Mouse (Mus musculus) left cerebral cortex, postnatal 10 days (tissue): ENCODE data around the gene Edrf1. TPM values are rescaled to one million over a fixed set of nuclear protein-coding genes. Genes with fewer than 3 reads are reported as not detected.
A peak's percentile ranks its signal among the peaks of the same experiment; 100 is the strongest.

ENCODE experiments used
- DNase-seq, 2 experiments: peaks; one replicate each; pipeline ENCODE4 v3.0.0; 2021 to 2022; ENCODE audit warnings: low spot score in 2 of 2, mixed read lengths in 1 of 2; ENCODE audit errors: extremely low spot score in 1 of 2
- intact Hi-C: fragments of 180-260 bp; cut with DNase I; formaldehyde crosslinking; loops from one replicate; pipeline ENCODE4 v1.15.1; 2025
- total RNA-seq, 2 experiments: library from RNA; stranded (reverse); gene quantifications; 2 replicates each; pipeline ENCODE4 v1.2.3; 2021

Edrf1 gene
- 10 to 100 TPM; 22.6 to 24.6 TPM for total RNA-seq

DNA sequence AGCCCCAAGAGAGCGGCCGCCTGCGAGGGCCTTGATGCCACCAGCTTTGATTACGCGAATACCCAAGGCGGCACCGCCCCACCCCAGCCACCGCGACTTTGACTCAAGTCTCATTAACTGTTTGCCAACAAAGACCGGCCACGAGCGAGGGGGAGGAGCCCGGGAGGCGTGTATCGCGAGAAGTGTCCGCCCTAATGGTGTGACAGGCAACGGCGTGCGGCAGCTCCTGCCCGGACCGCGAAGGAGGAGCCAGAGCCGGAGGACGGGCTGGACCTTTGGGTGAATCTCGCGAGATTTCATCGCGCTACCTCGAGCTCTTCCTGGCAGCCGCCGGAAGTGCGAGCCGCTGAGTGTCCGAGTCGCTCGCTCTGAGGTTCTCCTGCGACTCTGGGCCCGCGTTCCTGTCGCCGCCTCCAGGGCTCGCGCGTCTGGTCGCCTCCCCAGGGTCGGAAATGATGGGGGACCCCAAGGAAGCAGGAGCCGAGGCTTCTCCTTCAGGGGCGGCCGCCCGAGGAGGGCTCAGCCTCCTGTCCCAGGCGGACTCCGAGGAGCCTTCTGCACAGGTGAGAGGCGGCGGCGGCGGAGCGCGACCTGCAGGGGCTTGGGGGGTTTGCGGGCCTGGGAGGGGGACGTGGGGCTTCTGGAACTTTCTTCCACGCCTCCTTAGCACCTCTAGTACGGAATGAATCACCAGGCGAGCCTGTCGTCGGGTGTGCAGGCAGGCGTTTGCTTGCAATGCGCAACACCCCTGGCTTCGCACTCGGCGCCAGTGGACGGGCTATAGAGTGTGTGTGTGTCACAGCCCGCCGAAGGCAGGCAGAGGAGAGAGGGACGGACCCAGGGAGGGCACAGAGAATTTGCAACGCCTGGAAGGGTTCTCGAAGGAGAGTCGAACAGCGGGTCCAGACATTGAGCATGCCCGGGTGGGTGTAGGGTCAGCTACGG is at the start of gene Edrf1:
Gene Edrf1, plus strand, starts transcription at position 183 of the 945 bp plus-strand sequence.
- intact Hi-C loops: loop anchor here (2.0 to 5.0 kb wide), 2 partner anchors 515 to 605 kb away; partner anchors contain the start of genes Ctbp2 and Fgfr2
- DNase-seq: peak; percentile 97 to 100

DNA sequence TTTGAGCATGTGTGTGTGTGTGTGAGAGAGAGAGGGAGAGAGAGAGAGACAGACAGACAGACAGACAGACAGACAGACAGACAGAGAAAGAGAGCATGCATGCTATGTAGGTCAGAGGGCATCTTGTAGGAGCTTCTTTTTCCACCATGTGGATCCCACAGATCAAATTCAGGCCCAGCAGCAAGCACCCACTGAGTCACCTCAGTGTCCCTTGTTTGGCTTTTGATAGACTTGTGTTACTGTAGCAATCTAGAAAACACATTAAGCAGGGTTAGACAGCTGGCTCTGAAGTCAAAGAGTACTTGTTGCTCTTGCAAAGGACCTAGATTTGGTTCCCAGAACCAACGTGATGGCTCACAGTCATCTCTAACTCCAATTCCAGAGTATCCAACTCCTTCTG is 45.6 kb upstream of the Edrf1 start:
- intact Hi-C loops: no loop called here
- DNase-seq: no peak

DNA sequence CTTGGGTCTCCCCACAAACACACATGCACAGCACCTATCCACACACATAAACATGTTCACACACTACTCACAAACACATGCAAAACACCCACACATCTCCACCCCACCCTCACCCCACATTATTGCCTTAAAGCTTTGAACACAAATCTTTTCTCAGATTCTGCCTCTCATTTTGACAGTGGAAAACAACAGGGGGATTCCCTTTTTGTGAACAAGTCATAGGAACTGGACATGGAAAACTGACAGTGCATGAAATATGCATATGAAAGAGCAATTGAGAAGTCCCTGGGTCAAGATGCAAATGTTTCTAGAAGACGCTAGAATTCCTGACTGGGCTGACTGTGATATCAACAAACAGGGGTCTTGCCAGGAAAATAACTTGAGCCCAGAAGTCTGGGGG is 36.8 kb upstream of the Edrf1 start:
- no peak for DNase-seq
- intact Hi-C loops: no loop called here

DNA sequence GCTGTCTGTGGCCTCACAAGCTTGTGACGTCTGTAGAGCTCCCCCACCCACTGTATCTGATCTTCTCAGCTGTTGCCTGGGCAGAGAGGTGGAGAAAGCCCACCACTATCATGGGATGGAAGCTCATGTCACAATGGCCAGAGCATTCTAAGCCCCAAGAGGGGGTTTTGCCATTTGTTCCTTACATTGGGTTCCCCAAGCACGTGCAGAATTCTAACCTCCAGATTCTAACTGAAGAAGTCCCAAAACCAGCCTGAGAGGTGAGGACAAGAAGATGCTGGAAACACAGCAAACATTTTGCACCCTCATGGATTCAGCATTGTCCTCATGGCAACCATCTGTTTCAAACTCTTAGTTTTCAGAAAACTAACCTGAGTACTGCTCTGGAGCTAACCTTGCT is 35.3 kb upstream of the Edrf1 start, which contains the start of gene Tex36:
Gene Tex36, minus strand, starts transcription at position 101 of the 400 bp plus-strand sequence.
- intact Hi-C loops: no loop called here
- DNase-seq: no peak

DNA sequence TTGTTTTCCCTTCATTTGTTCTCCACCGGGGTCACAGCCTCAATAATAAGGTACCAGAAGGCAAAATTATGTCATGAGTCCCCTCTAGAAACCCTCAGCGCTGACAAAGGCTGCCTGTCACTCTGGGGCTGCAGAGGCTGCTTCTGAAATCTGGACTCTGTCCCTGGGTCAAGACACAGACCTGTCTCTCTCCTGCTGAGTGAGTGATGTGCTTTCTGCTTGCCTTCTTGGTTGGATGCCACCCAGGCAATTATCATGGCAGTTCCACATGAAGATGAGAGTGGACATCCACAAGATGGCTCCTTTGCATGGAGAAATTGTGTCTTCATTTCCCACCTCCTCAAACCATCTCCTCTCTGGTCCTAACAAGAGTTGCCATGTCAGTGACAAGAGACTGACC is 34.2 kb upstream of the Edrf1 start:
- intact Hi-C loops: no loop called here
- DNase-seq: no peak

DNA sequence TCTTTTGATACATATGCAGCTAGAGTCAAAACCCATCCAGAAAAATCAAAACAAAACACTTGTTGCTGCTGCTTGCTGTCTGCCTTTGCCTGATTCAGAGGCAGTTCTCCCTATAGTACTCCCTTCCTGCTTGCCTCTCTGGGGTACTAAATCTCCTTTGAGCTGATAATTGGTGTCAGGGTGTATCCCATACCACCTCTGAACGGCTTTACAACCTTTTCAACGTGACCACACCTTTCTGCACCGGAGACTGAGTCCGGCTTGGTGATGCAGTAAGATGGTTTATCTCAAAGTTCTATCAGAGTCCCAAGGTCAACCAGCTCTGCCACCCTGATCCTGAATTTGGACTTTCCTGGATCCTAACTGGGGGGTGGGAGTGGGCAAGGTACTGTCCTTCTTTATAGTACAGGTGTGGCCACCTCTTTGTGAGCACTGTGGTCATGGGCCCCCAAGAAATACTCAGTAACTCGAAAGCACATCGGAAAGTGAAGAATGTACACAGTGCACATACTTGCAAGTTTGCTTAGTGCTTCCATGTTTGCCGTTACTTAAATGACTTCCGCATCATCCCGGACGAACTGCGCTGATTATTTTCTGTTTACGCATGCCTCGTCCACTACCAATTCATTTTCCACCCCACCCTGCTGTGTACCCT is 32.8 kb upstream of the Edrf1 start:
- no peak for DNase-seq
- intact Hi-C loops: no loop called here

DNA sequence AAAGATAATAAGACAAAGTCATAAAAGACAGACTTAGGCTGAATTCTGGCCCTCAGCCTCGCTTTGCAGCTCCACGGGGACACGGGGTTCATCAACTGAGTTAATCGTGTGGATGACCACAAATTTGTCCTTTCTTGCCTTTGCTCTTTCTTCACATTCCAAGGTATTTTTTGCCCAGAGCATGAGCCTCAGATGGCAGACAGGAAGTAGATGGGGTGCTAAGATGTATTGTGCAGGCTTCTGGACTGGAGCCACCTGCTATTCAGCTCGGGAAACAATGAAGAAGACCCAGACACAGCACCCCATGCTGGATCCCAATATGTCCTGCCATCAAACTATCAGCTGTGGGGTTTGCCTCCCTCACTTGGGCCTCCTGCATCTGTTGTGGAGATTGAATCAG is 30.0 kb upstream of the Edrf1 start:
- intact Hi-C loops: no loop called here
- no peak for DNase-seq

DNA sequence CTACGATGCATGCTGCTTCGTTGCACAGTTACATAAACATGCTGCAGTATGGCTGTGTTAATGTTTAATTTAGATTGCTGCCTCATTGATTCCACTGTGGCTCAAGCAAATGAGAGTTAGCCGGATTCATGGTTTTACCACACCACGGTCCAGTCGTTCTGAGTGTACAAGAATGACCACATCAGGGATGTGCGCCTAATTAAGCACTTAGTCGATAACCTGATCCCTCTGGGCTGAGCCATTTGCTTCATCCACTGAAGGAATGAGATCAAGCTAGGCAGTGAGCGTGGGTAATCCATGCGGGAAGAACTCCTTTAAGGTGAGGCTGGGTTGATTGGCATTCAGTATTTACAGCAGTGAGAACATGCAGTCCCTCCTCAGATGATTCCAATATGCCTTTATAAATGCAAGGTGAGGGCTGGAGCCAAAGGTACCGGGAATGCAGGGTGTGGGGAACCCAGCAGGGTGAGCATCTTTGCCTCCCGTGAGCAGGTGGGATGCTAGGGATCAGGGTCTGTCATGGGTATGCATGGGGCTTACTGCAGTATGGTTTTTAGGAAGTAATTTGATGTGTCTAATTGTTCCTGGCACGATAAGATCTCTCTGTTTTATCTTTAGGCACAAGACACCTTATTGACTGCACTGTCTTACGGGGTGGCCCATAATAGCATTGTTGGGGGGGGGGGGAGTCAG is 29.3 kb upstream of the Edrf1 start:
- intact Hi-C loops: no loop called here
- DNase-seq: no peak

DNA sequence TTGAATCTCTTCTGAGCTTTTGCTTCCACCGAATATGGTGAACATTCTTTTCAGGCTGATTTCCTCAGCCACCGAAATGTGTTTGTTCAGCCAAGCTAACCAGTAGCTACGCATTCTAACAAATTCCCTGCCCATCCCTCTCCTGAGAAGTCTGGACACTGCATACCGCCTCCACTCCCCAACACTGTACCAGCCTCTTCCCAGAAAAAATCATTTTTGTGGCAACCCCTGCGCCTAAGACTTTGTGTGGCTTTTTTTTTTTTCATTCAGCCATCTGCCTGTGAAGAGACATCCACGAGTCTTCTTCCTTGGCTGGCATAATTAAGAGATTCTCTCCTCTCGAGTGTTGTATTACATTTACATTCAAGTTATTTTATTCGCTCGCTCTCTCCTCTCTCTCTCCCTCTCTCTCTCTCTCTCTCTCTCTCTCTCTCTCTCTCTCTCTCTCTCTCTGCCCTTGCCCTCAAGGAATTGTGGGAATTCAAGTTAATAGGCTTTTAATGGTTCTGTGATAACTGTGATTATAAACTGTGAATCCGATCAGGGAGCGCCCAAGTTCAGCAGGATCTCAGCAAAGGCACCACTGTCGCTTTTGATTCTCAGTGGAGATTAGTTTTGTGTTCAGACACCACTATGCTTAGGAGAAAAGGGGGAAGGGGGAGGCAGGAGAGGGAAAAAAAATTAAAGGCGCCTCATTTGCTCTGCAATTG is 28.6 kb upstream of the Edrf1 start:
- DNase-seq: no peak
- intact Hi-C loops: no loop called here

DNA sequence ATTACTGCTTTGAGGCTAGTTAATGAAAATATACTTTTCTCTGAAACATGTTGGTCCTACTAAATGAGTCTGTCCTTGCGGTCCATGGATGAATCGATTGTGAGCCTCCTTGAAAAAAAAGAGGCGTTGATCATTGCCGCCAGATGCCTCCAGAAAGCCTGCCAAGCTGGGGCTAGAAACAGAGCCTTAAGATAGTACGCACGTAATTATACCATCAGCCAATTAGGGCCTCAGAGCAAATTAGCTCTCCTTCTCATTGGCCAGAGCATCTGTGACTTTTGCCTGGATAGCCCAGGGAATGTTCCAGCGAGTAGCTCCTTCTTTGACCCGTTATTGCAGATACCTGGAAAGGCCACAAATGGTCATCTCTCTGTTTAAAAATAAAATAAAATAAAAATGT is 27.8 kb upstream of the Edrf1 start:
- peak in 1 of 2 experiments; percentile 45 for DNase-seq
- intact Hi-C loops: no loop called here

DNA sequence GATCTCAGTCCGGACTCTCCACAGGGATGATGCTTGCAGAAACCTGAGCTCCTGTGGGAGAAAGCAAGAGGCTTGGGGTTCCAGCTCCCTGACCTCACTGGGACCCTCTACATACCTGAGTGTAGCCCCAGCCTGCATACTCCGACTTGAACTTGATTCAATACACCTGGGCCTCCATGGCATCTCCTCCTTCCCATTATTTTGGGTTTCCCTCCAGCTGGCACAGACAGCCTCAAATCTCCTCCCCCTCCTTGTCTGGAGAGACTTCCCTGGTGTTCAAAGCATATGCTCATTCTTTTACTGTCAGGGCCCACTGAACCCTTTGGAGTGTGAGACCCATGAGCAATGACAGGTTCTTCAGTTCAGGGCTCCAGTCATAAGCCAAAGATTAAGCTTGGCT is 24.4 kb upstream of the Edrf1 start:
- intact Hi-C loops: no loop called here
- no peak for DNase-seq

DNA sequence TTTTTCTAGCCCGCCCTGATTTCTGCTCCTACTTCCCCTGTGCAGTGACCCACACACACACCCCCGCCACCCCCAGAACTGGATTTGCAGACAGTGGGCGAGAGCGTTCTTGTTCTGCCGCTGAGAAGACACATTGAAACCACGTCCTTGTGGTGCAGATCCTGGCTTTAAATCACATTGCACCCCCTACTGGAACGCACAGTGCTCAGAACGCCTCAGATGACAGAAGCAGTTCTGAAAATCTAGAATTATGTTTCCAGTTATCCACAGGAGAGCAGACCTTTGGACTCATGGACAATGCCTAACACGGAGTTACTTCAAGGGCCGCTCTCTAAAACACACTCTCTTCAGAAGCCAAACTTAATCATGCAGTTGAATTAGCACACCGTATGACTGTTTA is 16.6 kb upstream of the Edrf1 start:
- DNase-seq: no peak
- intact Hi-C loops: no loop called here

DNA sequence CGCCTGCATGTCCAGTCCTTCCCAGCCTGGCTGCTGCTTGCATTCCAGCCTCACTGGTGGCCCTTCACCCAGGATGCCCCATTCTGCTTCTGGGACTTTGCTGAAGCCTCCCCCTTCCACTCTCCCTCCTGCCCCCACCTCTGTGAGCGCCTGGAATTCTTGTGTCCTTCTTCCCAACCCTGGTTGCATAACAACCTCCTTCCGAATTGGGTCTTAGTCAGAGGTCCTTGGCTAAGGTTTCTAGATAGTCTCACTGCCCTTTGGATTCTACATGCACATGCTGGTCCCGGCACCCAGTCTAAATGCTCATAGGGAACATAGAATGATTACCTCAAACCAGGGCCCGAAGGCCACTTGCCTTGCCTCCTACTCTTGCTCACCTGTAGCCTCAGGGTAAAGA is 14.1 kb upstream of the Edrf1 start:
- no peak for DNase-seq
- intact Hi-C loops: no loop called here

DNA sequence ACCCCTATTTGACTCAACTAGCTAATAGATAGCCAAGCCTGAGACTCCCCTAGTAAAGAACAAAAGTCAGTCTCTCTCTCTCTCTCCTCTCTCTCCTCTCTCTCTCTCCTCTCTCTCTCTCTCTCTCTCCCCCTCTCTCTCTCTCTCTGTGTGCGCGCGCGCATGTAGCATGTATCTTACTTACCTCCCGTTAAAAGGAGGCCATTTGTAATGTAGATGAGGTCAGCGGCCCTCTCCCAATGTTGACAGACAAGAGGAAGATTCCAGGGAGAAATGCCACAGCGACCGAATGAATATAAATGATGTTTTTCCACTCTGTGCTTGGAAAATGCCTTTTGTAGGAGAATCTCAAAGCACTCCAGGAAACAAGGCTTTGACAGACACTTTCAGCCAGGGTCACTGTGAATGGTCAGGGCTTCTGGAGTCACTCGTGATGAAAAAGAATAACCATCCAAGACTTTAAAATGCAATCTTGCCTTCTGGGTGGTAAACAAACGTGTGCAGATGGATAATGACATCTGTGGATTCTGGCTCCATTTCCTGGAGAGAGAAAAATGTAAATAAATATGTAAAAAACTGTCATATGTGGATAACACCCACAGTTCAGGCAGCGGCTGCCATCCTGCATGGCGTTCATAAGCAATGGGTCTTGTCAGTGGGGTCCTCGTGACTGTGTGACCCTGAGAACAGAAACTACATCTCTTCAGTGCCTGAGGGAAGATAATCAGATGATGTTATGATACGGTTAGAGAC is 10.0 kb upstream of the Edrf1 start:
- intact Hi-C loops: no loop called here
- DNase-seq: no peak

DNA sequence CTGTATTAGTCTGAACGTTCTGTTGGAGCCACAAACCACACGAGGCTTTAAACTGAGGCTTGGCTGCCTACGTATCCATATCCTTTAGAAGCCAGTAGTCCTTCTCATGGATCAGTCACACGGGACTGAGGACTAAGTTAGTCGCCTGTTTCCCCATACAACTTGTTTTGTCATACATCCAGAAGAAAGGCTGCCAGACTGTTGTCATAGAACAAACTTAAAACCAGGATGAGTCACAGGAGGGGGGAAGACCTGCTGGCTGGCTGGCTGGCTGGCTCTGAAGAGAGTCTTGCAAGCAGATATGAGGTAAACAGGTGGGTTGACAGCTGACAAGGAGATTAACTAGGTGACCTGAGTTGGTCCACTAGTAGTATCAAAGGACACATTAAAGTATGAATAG is 6.5 kb upstream of the Edrf1 start:
- intact Hi-C loops: no loop called here
- no peak for DNase-seq

DNA sequence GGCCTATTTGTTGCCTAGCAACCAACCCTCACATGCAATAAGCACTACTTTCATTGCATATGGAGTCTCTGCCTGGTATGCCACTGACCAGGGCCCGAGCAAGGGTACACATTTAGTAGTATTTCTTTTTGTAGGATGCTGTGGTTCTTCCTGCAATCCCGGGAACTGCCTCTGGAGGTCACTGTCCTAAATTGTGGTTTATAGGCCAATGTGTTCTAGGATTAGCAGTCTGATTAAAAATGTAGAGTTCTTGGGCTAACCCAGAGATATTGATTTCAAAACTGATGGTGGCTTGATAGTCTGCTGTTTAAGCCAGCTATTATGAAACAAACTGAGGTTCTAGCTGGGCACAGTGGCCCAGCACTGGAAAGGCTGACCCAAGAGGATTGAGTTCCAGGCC is 4.9 kb upstream of the Edrf1 start:
- intact Hi-C loops: no loop called here
- DNase-seq: peak in 1 of 2 experiments; percentile 61

DNA sequence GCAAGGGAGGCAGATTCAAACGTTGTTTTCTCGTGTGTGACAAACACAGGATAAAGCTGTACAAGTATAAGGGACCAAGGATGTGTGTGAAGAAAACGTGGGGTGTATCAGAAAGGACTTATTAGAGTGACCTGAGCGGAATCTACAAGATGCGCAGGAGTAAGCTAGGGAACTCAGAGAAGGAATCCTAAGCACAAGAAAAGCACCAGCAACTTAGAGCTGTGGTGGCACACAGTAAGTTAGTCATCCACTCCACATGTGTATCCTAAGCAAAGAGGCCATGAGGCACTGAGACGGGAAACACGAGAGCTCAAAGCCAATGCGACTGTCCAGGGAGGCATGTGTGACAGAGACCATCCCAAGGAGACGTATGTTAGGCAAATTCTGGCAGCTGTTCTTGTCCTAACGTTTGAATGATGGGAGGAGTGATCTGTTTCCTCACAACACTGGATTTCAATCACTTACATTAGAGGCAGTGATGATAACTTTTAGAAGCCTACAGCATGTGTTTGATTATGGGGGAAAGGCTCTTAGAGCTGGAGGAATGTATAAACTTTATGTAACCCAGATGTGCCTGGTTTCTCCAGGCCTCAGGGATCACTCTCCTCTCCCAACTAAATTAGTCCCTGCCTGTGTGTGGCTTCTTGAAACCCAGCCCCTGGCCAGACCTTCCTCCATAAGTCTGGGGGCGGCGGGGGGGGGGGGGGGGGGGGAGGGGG is 2.3 kb upstream of the Edrf1 start:
- intact Hi-C loops: loop anchor here (5.0 kb wide), 1 partner anchor 513 kb away; the partner anchor contains the start of genes Ctbp2 and Fgfr2
- no peak for DNase-seq
